Mouse (Mus musculus): ENCODE results near the gene Gm45233.
"Not testable (repeated sequence)": the region's sequence is repeated elsewhere in the genome, so short reads cannot be mapped to it uniquely, and the experiment has no call there.

The Gm45233 gene

DNA sequence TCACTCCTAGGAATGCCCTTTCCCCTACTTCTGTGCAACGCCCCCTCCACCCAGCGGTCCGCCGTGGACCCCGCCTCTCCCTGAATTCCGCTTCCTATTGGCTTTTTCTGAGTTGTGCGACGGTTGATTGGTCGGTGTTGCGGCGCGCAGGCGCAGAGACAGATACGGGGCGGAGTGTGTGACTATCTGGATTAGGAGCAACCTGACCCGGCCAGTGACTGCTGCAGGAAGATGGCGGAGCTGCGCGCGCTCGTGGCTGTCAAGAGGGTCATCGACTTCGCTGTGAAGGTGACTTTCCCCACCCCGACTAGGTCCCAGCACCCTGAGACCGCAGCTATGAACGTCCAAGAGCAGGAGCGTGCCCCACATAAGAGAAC lies at the start of gene Gm45233, which contains the start of gene Etfb:
Gene Gm45233 (plus strand): TSS at position 212 of the 377 bp plus-strand sequence.
Gene Etfb (plus strand): TSS at position 167 of the 377 bp plus-strand sequence.
- no peaks in the 10 kb centered on the region for H3K36me3 ChIP-seq (ENCODE audit: control insufficient read depth, insufficient read depth, low read length, poor library complexity, severe bottlenecking)
- peak; percentile 94 for DNase-seq (ENCODE audit: low read depth, low spot score)
- H3K27me3 ChIP-seq (ENCODE audit: control insufficient read depth, insufficient read depth, low read length, poor library complexity, severe bottlenecking) = no peaks in the 10 kb centered on the region

DNA sequence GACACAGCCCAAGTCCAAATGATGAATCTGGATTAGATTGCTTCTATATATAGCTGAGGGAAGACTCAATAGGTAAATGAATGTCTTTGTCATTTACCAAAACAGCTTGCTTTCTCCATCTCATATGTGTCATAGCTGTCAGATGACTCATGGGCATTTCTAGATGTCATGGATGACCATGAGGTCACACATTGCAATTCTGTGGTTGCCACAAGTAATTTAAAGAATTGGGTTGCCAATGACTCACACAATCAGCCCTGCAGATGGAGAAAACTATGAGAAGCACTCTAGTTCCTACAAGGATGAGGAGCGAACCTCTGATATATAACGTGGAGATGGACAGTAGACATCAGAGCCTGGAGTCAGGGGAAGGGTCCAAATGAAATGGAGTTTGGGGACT lies 44.4 kb upstream of the Gm45233 start:
- H3K36me3 ChIP-seq (ENCODE audit: control insufficient read depth, insufficient read depth, low read length, poor library complexity, severe bottlenecking) = no peaks in the 10 kb centered on the region; the same call in 1 of the 2 replicates
- no peaks in the 10 kb centered on the region for H3K27me3 ChIP-seq (ENCODE audit: control insufficient read depth, insufficient read depth, low read length, poor library complexity, severe bottlenecking)
- no peak for DNase-seq (ENCODE audit: low read depth, low spot score)

DNA sequence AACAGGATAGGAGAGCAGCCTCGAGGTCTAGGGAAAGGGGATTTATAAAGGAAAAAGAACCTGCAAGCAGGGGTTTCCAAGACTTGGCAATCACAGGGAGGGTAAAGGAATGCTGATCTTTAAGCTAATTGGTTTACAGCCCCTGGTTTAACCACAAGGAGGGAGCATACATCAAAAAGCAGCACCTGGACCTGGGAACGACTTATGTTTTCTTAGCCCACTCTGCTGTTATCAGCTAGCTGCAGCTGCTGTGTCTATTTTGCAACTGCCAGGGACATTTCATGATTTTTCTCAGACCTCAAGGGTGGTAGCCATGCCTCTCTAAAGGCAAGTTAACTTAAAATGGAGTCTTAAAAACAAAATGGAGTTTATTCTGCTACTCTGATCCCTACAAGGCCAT lies 41.2 kb upstream of the Gm45233 start:
- H3K36me3 ChIP-seq (ENCODE audit: control insufficient read depth, insufficient read depth, low read length, poor library complexity, severe bottlenecking) = no peaks in the 10 kb centered on the region
- no peak for DNase-seq (ENCODE audit: low read depth, low spot score)
- H3K27me3 ChIP-seq (ENCODE audit: control insufficient read depth, insufficient read depth, low read length, poor library complexity, severe bottlenecking) = no peaks in the 10 kb centered on the region

DNA sequence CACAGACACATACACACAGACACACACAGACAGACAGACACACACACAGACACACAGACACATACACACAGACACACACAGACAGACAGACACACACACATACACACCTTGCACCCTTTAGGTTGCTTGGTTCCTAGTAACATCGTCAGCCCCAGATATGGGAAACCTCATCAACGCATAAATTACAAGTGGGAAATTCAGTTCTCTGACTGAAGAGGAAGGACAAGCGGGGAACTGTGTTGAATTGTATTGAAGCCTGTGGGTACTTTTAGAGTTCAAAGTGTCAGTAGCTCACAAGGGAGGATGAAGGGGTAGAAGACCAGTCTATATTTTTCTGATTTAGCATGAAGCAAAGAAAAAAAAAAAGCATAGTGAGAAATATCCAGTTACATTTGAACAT lies 36.4 kb upstream of the Gm45233 start:
- H3K27me3 ChIP-seq (ENCODE audit: control insufficient read depth, insufficient read depth, low read length, poor library complexity, severe bottlenecking) = no peaks in the 10 kb centered on the region
- H3K36me3 ChIP-seq (ENCODE audit: control insufficient read depth, insufficient read depth, low read length, poor library complexity, severe bottlenecking) = peaks cover 3% of the 10 kb centered on the region
- DNase-seq (ENCODE audit: low read depth, low spot score) = peak; percentile 66

DNA sequence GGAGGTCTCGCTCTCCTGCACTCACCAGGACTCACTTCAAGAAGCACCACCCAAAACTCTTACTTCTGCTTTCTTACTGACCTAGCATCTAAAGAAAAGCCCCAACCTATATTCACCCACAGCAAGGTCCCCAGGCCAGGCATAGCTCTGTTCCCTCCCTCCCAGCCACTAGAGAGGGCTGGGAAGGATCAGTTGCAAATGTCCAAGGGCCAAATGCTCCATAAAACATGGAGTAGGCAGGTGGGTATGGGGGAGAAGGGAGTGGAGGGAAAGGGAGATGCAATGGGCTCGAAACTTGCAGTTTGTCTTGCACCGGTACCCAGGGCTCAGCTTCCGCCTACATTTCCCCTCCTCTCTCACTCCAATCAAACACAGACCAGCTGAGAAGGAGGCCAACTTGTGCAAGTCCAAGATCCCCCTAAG lies 35.8 kb upstream of the Gm45233 start, which contains the start of gene Siglecg:
Gene Siglecg (plus strand): TSS at position 74 of the 423 bp plus-strand sequence.
- Histone ChIP-seq H3K36me3 (ENCODE audit: control insufficient read depth, insufficient read depth, low read length, poor library complexity, severe bottlenecking) (peaks cover 3% of the 10 kb centered on the region), H3K27me3 (ENCODE audit: control insufficient read depth, insufficient read depth, low read length, poor library complexity, severe bottlenecking) (no peaks in the 10 kb centered on the region)
- peak; percentile 75 for DNase-seq (ENCODE audit: low read depth, low spot score)

DNA sequence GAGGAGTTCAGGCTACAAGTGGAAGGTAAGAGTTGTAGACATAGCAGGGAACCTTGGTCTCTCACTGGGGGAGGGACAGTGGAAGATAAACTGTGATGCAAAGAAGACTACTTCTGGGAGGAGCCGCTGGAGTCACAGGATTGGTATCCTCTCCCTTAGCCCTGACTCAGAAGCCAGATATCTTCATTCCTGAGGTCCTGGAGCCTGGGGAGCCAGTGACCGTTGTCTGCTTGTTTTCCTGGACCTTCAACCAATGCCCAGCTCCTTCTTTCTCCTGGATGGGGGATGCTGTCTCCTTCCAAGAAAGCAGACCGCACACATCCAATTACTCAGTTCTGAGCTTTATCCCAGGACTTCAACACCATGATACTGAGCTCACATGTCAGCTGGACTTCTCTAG lies 34.8 kb upstream of the Gm45233 start:
- Histone ChIP-seq H3K27me3 (ENCODE audit: control insufficient read depth, insufficient read depth, low read length, poor library complexity, severe bottlenecking) (no peaks in the 10 kb centered on the region), H3K36me3 (ENCODE audit: control insufficient read depth, insufficient read depth, low read length, poor library complexity, severe bottlenecking) (peaks cover 3% of the 10 kb centered on the region)
- no peak for DNase-seq (ENCODE audit: low read depth, low spot score)

DNA sequence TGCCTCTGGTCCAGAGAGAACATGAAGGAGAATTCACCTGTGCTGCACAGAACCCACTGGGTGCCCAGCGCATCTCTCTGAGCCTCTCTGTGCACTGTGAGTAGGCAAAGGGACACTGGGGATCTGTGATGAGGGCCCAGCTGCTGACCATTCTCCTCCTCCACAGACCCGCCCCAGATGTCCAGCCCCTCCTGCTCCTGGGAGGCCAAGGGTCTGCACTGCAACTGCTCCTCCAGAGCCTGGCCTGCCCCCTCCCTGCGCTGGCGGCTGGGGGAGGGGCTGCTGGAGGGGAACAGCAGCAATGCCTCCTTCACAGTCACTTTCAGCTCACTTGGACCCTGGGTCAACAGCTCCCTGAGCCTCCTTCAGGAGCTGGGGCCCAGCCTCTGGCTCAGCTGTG lies 32.2 kb upstream of the Gm45233 start:
- H3K36me3 ChIP-seq (ENCODE audit: control insufficient read depth, insufficient read depth, low read length, poor library complexity, severe bottlenecking); DNase-seq (ENCODE audit: low read depth, low spot score); H3K27me3 ChIP-seq (ENCODE audit: control insufficient read depth, insufficient read depth, low read length, poor library complexity, severe bottlenecking): not testable (repeated sequence)

DNA sequence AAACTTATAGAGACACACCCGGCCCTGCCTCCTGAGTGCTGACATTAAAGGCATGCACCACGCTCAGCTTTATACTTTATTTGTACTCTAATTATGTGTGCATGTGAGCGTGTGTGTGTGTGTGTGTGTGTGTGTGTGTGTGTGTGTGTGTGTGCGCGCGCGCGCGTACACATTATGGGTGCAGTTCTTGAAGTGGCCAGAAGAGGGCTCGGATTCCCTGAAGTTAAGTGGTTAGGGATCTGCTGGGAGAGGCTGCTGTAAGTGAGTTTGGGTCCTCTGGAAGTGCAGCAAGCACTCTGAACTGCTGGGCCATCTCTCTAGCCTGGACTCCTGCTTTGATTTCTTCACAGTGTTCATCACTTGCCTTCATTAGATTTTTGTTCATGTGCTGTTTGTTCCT lies 26.6 kb upstream of the Gm45233 start:
- no peak for DNase-seq (ENCODE audit: low read depth, low spot score)
- Histone ChIP-seq H3K36me3 (ENCODE audit: control insufficient read depth, insufficient read depth, low read length, poor library complexity, severe bottlenecking) (peaks cover 12% of the 10 kb centered on the region), H3K27me3 (ENCODE audit: control insufficient read depth, insufficient read depth, low read length, poor library complexity, severe bottlenecking) (no peaks in the 10 kb centered on the region)

DNA sequence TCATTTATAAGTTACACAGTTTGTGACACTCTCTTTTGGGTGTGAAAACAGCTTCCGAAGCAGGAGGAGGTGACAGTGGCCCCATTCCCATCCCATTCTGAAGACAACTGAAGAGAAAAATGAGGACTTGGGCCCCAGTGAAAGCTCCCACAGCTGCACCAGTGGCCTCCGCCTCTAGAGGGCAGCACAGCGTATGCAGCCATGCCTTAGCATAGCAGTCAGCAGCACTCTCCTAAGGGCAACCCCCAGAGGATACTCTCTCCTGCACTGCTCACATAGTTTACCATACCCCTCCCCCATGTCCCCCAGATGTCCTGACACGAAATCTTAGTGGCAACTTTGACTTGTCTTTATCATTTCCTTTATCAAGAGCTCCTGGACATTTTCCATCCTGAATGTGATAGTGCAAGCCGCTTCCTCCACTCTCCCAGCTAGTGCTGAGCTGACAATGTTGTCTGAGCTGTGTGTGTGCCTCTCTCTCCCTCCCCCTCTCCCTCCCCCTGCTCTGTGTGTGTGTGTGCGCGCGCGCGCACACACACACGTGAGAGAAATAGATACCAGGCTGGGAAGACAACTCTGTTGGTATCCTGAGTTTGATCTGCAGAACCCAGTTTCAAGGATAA lies 20.8 kb upstream of the Gm45233 start:
- peaks cover 4% of the 10 kb centered on the region; the same call in 1 of the 2 replicates for H3K36me3 ChIP-seq (ENCODE audit: control insufficient read depth, insufficient read depth, low read length, poor library complexity, severe bottlenecking)
- DNase-seq (ENCODE audit: low read depth, low spot score) = peak; percentile 85
- no peaks in the 10 kb centered on the region for H3K27me3 ChIP-seq (ENCODE audit: control insufficient read depth, insufficient read depth, low read length, poor library complexity, severe bottlenecking)

DNA sequence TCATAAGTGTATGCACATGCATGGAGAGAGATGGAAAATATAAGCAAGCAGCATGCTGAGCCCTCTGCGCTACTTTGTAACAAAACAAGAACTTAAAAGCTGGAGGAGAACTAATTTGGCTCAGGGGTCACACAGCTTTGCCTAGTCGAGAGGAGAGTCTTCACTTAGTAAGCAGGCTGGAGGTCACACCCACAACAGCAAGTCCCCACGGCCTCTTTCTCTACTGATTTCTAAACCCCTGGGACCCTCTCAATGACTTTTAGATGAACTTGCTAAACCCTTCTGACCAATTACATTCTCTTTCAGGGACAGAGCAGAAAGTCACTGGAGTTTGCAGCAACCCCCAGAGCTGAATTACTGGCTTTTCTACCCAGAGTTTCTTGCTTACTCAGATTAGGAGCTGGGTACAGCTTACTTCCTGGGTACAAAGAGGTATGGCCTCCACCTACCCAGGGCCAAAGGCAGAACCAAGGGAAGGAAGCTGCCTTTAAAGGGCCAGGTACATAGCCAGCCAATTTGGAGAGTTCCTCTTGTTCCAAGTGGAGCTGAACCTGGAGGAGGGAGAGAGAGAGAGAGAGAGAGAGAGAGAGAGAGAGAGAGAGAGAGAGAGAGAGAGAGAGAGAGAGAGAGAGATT lies 19.8 kb upstream of the Gm45233 start:
- DNase-seq (ENCODE audit: low read depth, low spot score) = no peak
- Histone ChIP-seq H3K36me3 (ENCODE audit: control insufficient read depth, insufficient read depth, low read length, poor library complexity, severe bottlenecking) (peaks cover 4% of the 10 kb centered on the region; the same call in 1 of the 2 replicates), H3K27me3 (ENCODE audit: control insufficient read depth, insufficient read depth, low read length, poor library complexity, severe bottlenecking) (no peaks in the 10 kb centered on the region)

DNA sequence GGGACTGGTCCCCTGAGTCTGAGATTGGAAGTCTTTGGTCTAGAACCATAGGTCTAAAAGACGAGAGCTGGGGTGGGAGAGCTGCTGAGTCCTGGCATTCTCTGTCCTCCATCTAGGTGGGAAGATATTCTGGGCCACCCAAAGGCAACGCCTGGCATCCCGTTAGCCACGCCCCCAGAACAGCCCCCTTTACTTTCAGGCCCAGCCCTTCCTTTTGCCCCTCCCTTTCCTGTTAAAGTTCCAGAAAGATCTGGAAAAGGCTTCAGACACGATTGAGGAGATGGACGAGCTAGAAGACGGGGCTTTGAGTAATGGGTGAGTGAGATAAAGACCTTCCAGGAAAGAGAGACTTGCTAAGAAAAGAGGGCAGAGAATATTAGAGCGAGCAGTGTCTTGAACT lies 16.5 kb upstream of the Gm45233 start, which contains the start of gene Lim2:
Gene Lim2 (plus strand): TSS at position 265 of the 400 bp plus-strand sequence.
- H3K36me3 ChIP-seq (ENCODE audit: control insufficient read depth, insufficient read depth, low read length, poor library complexity, severe bottlenecking) = no peaks in the 10 kb centered on the region
- no peak for DNase-seq (ENCODE audit: low read depth, low spot score)
- H3K27me3 ChIP-seq (ENCODE audit: control insufficient read depth, insufficient read depth, low read length, poor library complexity, severe bottlenecking) = no peaks in the 10 kb centered on the region

DNA sequence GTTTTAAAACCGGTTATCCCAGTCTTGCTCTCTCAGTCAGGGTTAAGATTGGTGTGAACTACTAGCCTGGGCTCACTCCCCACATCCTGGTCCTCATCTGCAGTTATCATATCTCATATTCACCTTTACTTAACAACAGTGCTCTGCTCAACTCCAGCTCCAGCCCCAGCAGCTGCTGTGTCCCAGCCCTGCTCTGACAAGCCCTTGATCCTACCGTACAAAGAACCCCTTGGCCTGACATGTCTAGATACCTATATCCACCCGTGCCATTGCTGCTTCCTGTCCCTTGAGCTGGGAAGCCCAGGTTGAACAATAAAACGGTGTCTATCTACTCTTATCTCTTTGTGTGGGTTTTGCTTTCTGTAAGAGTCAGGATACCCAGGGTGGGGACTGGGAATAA lies 14.4 kb upstream of the Gm45233 start:
- DNase-seq (ENCODE audit: low read depth, low spot score) = no peak
- Histone ChIP-seq H3K27me3 (ENCODE audit: control insufficient read depth, insufficient read depth, low read length, poor library complexity, severe bottlenecking) (no peaks in the 10 kb centered on the region), H3K36me3 (ENCODE audit: control insufficient read depth, insufficient read depth, low read length, poor library complexity, severe bottlenecking) (no peaks in the 10 kb centered on the region)

DNA sequence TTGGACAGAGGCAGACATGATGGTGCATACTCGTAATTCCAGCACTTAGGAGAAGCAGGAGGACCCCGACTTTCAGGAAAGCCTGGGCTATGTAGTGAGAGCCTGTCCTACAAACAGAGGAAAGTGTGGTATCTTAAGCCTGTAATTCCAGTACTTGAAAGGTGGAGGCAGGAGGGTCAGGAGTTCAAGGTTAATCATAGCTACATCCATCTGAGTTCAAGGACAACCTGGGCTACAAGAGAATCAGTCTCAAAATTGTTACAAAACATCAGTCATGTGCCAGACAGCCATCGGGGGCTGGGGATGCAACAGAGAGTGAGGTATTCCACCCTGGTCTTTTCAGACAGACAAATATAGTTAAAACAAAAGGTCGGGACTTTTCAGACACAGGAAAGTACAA lies 11.0 kb upstream of the Gm45233 start:
- H3K36me3 ChIP-seq (ENCODE audit: control insufficient read depth, insufficient read depth, low read length, poor library complexity, severe bottlenecking) = no peaks in the 10 kb centered on the region
- no peaks in the 10 kb centered on the region for H3K27me3 ChIP-seq (ENCODE audit: control insufficient read depth, insufficient read depth, low read length, poor library complexity, severe bottlenecking)
- no peak for DNase-seq (ENCODE audit: low read depth, low spot score)

DNA sequence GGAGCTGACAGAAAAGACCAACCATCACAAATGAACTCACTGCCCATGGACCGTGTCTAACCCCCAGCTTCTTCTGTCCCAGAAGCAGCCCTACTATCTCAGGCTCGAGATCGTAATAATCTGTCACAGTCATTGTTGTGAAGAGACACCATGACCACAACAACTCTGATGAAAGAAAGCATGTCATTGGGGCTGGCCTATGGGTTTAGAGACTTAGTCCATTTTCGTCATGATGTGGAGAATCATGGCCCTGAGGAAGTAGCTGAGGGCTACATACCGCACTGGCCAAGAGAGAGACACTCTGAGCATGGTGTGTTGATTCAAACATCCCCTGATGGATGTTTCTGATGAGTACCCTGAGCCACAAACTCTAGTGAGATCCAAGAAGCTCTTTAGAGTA lies 9.3 kb upstream of the Gm45233 start:
- H3K27me3 ChIP-seq (ENCODE audit: control insufficient read depth, insufficient read depth, low read length, poor library complexity, severe bottlenecking) = no peaks in the 10 kb centered on the region
- DNase-seq (ENCODE audit: low read depth, low spot score) = no peak
- H3K36me3 ChIP-seq (ENCODE audit: control insufficient read depth, insufficient read depth, low read length, poor library complexity, severe bottlenecking) = no peaks in the 10 kb centered on the region

DNA sequence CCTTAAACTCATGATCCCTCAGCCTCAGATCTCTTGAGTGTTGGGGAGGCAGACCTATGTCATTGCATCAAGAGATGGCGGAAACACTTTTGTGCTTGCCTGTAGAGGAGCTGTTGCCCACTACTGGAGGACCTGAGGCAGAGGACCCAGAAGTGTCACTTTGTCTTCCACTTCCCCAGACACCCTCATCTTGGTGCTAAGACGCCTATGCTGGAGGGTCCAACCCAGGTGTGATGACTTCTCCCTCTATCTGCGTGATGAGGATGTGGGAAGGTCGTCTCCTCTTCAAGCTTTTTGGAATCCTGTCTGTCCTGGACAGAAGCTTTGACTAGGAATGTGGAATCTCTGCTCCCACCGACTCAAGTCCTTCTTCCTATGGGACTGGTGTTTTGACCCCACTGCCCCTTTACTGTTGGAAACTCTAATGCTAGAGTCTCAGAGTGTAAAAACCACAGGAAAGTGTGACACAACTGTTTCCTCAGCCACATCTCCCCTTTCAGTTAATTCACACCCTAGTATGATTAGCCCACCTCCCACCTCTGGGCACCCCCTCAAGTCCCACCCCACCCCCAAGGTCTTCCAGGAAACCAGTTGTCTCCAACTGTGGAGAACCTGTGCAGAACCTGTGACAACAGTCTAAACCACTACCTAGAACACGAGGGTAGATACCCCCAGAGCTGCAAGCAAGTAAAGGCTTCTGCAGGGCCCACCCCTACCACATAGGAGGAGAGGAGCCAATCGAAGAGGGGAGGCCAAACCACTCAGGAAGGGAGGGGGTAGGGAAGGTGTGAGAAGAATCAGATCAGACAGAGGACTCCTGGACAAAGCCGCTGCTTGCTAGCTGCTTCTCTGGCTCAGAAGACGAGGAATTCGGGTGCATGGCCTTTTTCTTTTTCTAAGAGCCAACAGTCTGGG lies 7.3 kb upstream of the Gm45233 start, which contains the start of gene Nkg7:
Gene Nkg7 (plus strand): TSS at position 733 of the 915 bp plus-strand sequence.
- no peaks in the 10 kb centered on the region for H3K36me3 ChIP-seq (ENCODE audit: control insufficient read depth, insufficient read depth, low read length, poor library complexity, severe bottlenecking)
- no peak for DNase-seq (ENCODE audit: low read depth, low spot score)
- H3K27me3 ChIP-seq (ENCODE audit: control insufficient read depth, insufficient read depth, low read length, poor library complexity, severe bottlenecking) = no peaks in the 10 kb centered on the region
